Mouse (Mus musculus) forelimb bud, embryonic 11.5 days (tissue): ENCODE data around the gene Acvr1b.

Experiments
- DNase-seq: peaks from one replicate; pipeline ENCODE4 v3.0.0-alpha.2; 2012; ENCODE audit warnings: low read depth, low spot score

Gene Acvr1b

GRCm38 (mm10) chr15:101173421-101174211 is at the start of gene Acvr1b:
Gene Acvr1b (plus strand): TSS chr15:101174067.
- DNase-seq, result peak; percentile 90

GRCm38 (mm10) chr15:101125561-101125960 is 48.3 kb upstream of the Acvr1b start:
- no peak for DNase-seq

- DNase-seq, result no peak
These were observed 46.9 kb upstream of the Acvr1b start for GRCm38 (mm10) chr15:101126876-101127544.

- no peak for DNase-seq
These were observed 45.4 kb upstream of the Acvr1b start, which contains the start of gene Acvrl1 for GRCm38 (mm10) chr15:101128181-101129089. Gene Acvrl1 (plus strand): TSS chr15:101128522.

- no peak for DNase-seq
These were observed 44.5 kb upstream of the Acvr1b start for GRCm38 (mm10) chr15:101129412-101129811.

- no peak for DNase-seq
These were observed 42.4 kb upstream of the Acvr1b start for GRCm38 (mm10) chr15:101131498-101131897.

GRCm38 (mm10) chr15:101132041-101132440 is 41.8 kb upstream of the Acvr1b start:
- DNase-seq, result no peak

GRCm38 (mm10) chr15:101132761-101133160 is 41.1 kb upstream of the Acvr1b start:
- DNase-seq, result no peak

GRCm38 (mm10) chr15:101133993-101134704 is 39.7 kb upstream of the Acvr1b start:
- DNase-seq, result no peak

- DNase-seq, result no peak
These were observed 38.5 kb upstream of the Acvr1b start for GRCm38 (mm10) chr15:101135405-101135804.

- DNase-seq, result no peak
These were observed 36.4 kb upstream of the Acvr1b start for GRCm38 (mm10) chr15:101137455-101137854.

- DNase-seq, result no peak
These were observed 35.2 kb upstream of the Acvr1b start for GRCm38 (mm10) chr15:101138675-101139074.

GRCm38 (mm10) chr15:101139885-101140284 is 34.0 kb upstream of the Acvr1b start:
- DNase-seq, result no peak

GRCm38 (mm10) chr15:101140587-101140986 is 33.3 kb upstream of the Acvr1b start:
- DNase-seq, result no peak

GRCm38 (mm10) chr15:101141061-101141541 is 32.8 kb upstream of the Acvr1b start:
- DNase-seq, result no peak

- DNase-seq, result no peak
These were observed 31.2 kb upstream of the Acvr1b start for GRCm38 (mm10) chr15:101142672-101143071.

- DNase-seq, result peak; percentile 47
These were observed 30.4 kb upstream of the Acvr1b start for GRCm38 (mm10) chr15:101143494-101143893.

- no peak for DNase-seq
These were observed 29.7 kb upstream of the Acvr1b start for GRCm38 (mm10) chr15:101144176-101144575.

- no peak for DNase-seq
These were observed 29.1 kb upstream of the Acvr1b start for GRCm38 (mm10) chr15:101144779-101145178.

- peak; percentile 93 for DNase-seq
These were observed 28.3 kb upstream of the Acvr1b start for GRCm38 (mm10) chr15:101145424-101146099.
